Mouse (Mus musculus) adrenal gland, postnatal 14 days (tissue): ENCODE measurements around the gene Cd82. TPM values are rescaled to one million over a fixed set of nuclear protein-coding genes. Genes with fewer than 3 reads are reported as not detected.

Experiments used
- DNase-seq: peaks from one replicate; pipeline ENCODE4 v3.0.0; 2021; ENCODE audit warnings: mixed read lengths
- total RNA-seq: library from RNA; stranded (reverse); gene quantifications from 2 replicates; pipeline ENCODE4 v1.2.3, GENCODE M21; 2021

Cd82 gene
- total RNA-seq, 1 experiment from 2014 or later, result 43.0 TPM

GRCm38 (mm10) chr2:93446606-93447353, 16.2 kb downstream of the Cd82 start:
- peak; percentile 49 for DNase-seq

DNA sequence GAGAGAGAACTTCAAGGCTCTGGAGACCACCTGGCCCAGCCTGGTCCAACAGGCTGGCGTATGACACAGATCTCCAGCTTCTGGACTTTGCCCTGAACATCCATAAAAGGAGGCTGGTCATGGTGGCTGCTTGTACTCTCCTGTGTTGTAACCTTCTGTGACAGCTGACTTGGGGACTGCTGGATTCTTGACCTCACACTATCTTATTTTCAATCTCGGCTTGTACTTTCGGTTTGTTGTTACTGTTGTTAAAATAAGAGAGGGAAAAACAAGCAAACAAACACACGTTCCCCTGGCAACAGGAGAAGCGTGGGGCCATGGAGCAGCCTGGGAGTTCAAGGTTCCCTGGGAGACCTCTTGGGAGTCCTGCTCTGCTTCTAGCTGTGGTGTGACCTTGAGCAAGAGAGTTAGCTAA, 17.7 kb downstream of the Cd82 start:
- DNase-seq, result peak; percentile 29

DNA sequence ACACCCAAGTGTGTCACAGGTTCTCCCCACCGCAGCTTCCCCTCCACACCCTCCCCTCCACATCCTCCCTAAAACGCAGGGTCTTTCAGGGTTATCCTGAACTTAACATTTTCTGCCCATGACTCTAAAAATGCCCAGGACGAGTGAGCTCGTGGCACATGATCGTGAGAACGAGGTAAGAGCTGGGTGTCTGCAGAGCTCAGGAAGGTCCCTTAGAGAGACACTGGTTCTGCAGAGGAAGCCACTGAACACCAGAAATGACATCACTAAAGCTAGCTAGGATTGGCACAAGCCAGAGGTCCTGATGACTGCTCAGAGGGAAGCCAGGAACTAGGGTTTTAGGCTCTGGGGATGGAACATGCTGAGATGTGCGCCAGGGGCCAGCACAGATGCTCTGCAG, 18.7 kb downstream of the Cd82 start:
- no peak for DNase-seq

- no peak for DNase-seq
Measured at GRCm38 (mm10) chr2:93443106-93443505, 19.8 kb downstream of the Cd82 start.

DNA sequence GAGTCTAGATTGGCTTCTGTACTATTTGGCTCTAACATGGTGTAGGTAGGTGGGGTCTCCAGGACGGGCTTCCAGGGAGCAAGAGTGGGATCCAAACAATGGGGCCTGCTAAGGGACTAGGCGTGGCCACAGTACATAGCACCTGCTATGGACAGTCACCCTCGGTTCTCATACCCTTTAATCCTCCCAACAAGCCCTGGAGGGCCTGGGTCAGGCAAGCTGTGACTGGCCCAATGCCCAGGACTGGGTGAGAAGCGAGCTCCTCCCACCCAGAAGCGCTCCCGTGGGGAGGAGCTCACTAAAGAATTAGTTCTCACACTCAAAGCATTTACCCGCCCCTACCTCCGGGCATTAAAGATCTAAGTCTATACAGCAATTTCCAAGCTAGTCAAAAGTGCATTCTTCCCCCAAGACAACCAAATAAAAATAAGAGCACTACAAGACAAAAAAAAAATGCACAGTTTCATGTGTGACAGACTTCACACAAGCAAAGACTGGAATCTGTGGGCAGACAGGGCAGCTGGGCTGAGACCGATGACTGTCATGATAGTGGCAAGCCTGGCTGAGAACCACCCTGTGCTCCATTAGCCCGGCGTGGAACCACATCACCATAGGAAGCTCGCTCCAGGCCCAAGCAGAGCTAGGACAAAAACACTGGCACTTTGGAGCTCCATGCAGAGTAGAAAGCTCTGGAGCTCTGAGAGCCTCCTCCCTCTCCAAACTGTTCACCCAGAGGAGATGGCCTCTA, 23.0 kb downstream of the Cd82 start:
- peak; percentile 42 for DNase-seq

DNA sequence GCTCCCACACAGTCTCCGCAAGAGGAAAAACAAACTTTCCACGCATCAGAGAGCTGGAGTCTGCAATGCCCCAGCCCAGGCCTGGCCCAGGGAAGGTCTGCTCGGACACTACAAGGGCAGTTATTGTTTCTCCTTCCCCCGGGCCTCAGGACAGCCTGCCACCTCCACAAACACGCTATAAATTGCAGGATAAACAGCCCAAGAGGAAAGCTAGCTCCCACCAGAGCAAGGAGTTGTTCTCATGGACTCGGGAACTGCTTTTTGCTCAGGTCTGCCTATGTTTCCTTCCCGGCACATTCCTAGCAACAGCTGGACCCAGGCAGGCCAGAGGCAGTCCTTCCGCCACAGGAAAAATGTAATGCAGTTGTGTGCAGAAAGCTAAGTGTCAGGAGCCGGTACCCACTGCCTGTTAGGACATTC, 23.6 kb downstream of the Cd82 start:
- DNase-seq, result no peak

GRCm38 (mm10) chr2:93438335-93438734, 24.6 kb downstream of the Cd82 start:
- DNase-seq, result no peak

GRCm38 (mm10) chr2:93435577-93435976, 27.4 kb downstream of the Cd82 start:
- DNase-seq, result no peak

DNA sequence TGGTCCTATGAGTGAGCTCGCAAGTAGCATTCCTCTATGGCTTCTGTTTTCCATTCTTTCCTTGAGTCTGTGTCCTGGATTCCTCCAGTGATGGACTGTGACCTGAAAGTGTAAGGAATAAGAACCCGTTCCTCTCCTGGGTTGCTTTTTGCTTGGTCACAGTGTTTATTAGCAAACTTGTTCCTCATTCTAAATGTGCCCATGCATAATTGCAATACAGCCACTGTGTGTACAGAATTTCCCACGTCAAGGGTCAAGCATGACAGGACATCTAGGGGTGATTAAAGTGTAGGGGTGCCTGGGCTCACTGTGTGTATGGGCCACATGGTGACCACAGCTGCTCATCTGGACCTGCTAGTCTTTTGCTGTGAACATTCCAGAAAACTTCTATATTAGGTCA, 28.0 kb downstream of the Cd82 start:
- DNase-seq, result no peak

- no peak for DNase-seq
Measured at GRCm38 (mm10) chr2:93433543-93433942, 29.4 kb downstream of the Cd82 start.

DNA sequence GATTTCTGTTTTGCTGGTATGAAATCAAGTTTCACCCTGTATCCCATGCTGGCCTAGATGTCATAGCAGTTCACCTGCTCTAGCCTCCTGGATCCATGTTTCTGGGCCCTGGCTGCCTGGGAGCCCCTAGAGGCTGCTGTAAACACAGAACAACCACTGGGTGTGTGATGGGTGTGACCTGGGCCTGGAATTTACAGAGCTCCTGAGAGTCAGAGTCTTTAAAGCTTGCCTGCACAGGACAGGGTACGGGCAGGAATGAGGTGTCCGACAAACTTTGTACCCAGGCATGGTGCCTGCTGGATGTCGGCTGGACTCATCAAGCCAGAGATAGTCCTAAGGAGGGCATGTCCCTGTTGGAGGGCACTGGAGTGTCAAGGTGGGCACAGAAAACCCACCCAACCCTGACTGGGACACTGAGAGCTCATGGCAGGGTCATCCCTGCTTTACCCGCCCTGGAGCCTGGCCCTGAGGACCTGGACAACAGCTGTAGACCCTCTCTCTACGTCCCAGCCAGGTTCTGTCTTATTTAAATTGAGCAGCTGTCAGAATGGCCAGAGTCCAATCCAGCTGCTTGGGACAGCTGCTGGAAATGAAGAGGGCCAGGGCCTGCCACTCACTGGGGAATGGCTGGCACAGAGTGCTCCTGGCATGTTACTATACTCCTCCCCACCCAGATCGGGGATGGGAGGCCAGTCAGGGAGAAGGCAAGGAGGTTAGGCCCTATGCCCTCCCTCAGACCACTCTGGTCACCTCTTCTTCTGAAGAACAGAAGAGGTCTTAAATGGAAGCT, 30.1 kb downstream of the Cd82 start:
- no peak for DNase-seq

DNA sequence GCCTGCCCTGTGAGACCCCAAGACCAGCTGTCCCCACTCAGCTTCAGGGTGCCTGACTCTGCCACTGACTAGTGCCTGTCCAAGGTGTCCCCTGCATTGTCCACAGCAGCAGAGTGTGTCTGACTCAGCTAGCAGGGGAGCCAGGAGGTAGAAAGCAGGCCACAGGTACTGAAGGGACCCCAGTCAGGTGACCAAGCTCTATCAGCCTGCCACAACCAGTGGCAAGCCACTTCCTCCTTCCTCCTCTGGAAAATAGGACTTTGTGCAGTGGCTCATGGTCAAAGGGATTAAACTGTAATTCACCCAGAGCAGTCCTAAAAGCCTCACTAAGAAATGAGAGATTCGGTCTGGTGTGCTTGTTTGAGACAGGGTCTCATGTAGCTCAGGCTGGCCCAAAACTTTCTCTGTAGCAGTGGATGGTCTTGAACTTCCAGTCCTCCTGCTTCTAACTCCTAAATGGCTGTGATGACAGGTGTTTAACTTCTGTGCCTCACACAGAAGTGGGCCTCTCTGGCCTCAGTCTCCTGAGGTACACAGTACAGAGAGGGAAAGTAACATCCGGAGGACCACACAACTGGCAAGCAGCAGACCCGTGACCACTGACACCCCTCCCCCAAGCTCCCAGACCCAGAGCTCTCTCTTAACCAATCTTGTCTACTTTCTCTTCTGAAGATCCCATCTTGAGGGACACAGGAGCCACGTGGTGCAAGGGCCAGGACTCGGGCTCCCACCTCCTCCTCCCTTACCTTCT, 31.2 kb downstream of the Cd82 start:
- no peak for DNase-seq

DNA sequence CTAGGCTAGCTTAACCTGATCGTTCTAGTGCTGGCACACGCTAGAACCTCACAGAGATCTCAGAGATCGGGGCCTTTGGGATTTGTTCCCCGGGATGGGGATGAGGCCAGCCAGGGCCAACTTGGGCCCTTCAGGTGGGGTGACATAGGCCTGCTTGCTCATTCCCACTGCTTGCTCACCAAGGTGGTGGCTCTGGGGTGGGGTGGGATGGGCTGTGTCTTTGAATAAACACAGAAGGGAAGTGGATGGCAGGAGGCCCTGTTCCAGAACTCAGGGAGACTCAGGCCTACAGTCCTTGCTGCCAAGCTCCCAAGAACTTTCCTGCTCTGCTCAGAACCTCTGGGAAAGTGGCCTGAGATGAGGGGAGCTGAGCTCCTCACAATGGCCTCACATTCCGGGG, 31.9 kb downstream of the Cd82 start:
- no peak for DNase-seq

GRCm38 (mm10) chr2:93428004-93428531, 34.9 kb downstream of the Cd82 start:
- no peak for DNase-seq

- DNase-seq, result no peak
Measured at GRCm38 (mm10) chr2:93427000-93427715, 35.8 kb downstream of the Cd82 start.

GRCm38 (mm10) chr2:93425810-93426209, 37.1 kb downstream of the Cd82 start:
- no peak for DNase-seq

DNA sequence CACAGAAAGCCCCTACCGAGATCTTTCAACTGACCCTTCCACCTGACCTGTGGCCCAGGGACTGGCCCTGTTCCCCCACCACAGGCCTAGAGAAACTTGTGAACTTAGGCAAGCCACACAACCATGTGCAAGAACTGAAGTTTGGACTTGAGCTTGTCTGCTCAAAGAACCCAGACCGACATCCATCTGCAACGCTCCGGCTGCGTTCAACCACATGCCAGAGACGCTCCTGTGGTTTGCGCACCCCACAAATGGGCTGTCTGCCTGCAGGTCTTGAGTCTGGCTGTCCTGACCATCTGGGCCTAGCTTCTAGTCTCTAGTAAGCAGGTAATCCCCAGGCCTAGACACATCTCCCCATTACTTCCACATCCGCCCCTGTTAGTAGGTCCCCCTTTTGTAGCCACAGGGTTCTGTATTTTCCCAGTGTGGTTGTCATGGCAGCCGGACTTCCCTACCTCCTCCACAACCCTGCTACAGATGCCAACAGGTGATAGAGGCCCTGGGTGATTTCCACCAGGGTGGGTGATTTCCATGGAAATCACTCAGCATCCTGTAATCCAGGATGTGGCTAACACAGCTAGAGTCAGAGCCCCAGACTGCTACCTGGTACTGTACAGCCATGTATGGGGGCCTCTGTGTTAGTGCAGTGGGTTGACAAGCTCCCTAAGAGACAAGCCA, 38.5 kb downstream of the Cd82 start:
- no peak for DNase-seq

DNA sequence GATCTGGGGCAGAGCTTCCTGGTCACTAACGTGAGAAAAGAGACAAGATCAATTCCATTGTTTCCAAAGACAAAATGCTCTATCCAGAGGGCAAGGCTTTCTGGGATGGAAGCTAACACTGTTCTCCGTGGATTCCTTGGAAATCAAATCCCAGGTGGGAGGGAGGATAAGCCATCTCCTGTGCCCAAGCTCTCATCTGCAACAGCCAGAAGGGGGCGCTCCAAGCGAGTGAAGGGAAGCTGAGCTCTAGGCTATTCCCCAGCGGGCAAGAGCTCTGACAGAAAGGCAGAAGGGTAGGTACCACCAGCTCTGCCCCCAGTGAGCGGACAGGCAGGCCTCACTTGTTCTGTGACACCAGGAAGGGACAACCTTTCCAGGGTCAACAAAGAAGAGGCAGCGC, 41.6 kb downstream of the Cd82 start:
- DNase-seq, result peak; percentile 93

GRCm38 (mm10) chr2:93419971-93420370, 43.0 kb downstream of the Cd82 start:
- no peak for DNase-seq

DNA sequence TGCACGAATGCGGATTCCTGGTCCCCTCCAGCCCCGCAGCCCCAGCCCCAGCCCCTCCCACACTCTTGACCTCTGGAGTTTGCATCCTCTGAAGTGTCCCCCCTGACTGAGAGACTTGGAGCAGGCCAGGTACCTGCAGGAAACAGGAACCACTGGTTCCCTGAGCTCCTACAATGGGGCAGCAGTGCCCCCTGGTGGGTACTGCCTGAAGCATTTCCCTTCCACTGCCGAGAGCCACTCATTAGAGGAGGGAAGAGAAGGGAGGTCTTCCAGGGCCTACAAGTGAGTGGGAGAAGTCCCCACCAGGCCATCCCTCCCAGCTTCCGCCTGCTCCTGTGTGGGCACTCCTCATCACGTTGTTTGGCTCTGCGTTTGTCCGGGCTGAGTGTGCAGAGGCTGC, 44.5 kb downstream of the Cd82 start:
- DNase-seq, result peak; percentile 91
